Mouse (Mus musculus) R1 (cell line): ENCODE measurements at regions not wholly inside any gene's neighbourhood (a gene's known extent, or its start where the extent isn't known, plus 50 kb on each side); places are given as distances from the start of the nearest gene placed in this dataset.

Source experiments
- DNase-seq: peaks from one replicate; pipeline ENCODE4 v3.0.0-alpha.2; 2018; ENCODE audit warnings: low read depth, low spot score

DNA sequence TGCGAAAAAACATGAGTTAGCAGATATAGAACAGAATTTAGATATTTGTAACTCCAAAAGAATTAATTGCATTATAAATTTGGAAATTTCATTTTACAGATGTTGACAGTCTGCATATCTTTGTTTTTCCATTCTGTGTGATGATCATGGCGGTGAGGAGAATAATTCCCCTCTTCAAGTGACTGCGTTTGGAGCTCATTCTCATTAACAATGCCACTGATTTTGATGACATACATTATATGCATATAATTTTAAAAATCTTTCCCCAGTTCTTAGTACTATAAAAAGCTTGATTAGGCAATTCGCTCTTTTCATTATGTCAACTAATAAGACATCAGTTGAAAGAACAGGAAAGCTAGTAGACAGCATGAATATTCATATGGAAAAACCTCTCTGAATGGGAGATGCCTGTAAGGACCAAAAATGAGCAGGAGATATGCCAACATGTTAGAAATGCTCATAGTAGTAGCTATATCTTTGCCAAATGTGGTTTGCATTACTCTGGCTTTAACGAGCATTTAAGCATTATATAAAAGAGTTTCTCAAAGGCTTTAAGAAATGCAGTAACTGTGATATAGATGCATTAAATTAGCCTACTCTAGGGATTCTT is 849.2 kb upstream of the Cldn34c4 start:
- no peak for DNase-seq

DNA sequence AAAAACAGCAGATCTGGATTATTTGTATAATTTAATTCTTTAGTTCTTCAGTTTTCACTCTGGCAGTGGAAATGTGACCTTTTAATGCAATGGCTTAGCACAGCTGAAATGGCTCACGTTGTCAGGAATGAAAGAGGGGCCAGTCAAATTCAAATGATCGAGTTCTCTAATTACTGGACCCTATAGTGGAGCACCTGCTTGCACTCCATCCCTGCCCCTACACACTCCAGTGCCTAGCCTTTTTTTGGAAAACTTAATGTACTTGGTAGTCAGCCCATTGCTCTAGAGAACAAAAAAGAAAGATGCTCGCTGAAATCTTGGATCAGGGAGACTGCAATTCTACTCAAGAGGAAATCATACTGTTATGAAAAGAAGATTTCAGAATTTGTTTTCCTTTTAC is 841.0 kb upstream of the Cldn34c4 start:
- no peak for DNase-seq

- DNase-seq, result peak; percentile 88
Observed at GRCm38 (mm10) chrX:128576269-128576871, 840.0 kb upstream of the Cldn34c4 start.
